ENCODE assay signal across 7 mouse cellular contexts in the genomic region with DNA sequence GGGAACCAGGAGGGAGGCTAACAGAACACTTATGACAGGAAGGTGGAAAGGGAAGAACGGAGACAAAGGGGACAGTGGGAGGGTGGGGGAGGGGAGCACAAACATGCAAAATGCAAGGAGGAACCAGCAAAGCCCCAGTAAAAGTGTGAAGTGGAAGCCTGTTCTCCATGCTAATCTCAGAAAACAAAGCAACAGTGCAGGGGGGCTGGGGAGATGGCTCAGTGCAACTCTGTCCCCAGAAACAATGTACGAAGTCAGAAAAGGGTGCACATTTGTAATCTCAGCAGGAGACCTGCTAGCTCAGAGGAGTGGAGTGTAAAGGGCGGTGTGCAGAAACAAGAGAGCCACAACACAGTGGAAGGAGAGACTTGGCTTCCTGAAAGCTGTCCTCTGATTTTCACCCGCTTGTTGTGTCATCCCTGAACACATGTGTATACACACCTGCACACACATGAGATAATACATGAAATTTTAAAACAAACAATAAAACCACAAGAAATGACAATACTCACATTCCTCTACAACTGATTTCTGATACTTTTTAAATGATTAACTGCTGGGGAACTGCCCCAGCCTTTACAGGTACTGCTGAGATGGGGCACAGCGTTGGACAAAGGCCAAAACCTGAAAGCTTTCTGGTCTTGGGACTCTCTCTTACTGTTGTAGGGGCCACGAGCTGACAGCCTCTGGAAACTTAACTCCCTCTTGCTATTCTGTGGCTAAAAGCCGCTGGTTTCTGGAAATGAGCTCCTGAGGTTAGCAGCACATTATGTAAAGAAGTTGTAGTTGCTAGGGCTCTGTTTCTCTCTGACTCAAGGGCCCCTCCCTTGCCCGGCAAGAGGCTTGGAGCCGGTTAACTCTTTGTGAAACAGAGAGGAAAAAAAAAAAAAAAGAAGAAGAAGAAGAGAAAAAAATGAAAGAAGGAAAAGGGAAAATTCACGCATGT. TPM values are rescaled to one million over a fixed set of nuclear protein-coding genes. Genes with fewer than 3 reads are reported as not detected.
A peak's percentile ranks its signal among the peaks of the same experiment; 100 is the strongest.
DNase-seq lines count a peak whose midpoint lies in the region; ATAC-seq and TF ChIP-seq lines count a peak whose summit lies in the region.

No protein-coding gene starts in this region.

- H3K4me2 ChIP-seq in hindbrain, postnatal 0 days (ENCODE audit: low read depth, low read length), result no peak overlapping the region
- H3K4me2 ChIP-seq in liver, embryonic 13.5 days, result peak overlapping the region; percentile 35
- peak overlapping the region; percentile 3; the same call in 1 of the 2 replicates for H3K4me2 ChIP-seq in stomach, postnatal 0 days (replicated peaks; ENCODE audit: low read depth)

- ATAC-seq in hindbrain, postnatal 0 days, result no peak
- ATAC-seq in liver, embryonic 13.5 days (ENCODE audit: low read depth), result no peak
- ATAC-seq in stomach, postnatal 0 days (ENCODE audit: low FRiP score, low TSS enrichment), result peak; percentile 48

- no peaks in the 10 kb centered on the region for H3K27me3 ChIP-seq in E14TG2a.4 (ENCODE audit: insufficient read depth, low read length)
- no peaks in the 10 kb centered on the region for H3K27me3 ChIP-seq in hindbrain, postnatal 0 days (ENCODE audit: insufficient read depth, low read length)
- no peaks in the 10 kb centered on the region for H3K27me3 ChIP-seq in liver, embryonic 13.5 days
- H3K27me3 ChIP-seq in stomach, postnatal 0 days (ENCODE audit: control insufficient read depth, insufficient read depth, low read length), result no peaks in the 10 kb centered on the region

- peaks cover 39% of the 10 kb centered on the region for H3K9me3 ChIP-seq in E14TG2a.4 (ENCODE audit: low read length)
- no peaks in the 10 kb centered on the region for H3K9me3 ChIP-seq in hindbrain, postnatal 0 days (ENCODE audit: low read length)
- H3K9me3 ChIP-seq in liver, embryonic 13.5 days (replicated peaks), result no peaks in the 10 kb centered on the region
- H3K9me3 ChIP-seq in stomach, postnatal 0 days (ENCODE audit: control insufficient read depth, low read length), result no peaks in the 10 kb centered on the region

- H3K4me3 ChIP-seq in E14TG2a.4 (replicated peaks; ENCODE audit: low read length), result peak overlapping the region; percentile 53
- no peak overlapping the region for H3K4me3 ChIP-seq in hindbrain, postnatal 0 days (ENCODE audit: low read length)
- H3K4me3 ChIP-seq in liver, embryonic 13.5 days (replicated peaks), result no peak overlapping the region
- H3K4me3 ChIP-seq in stomach, postnatal 0 days (ENCODE audit: low read depth, low read length), result no peak overlapping the region

- TF ChIP-seq EP300 in stomach, postnatal 0 days (optimal IDR thresholded peaks at IDR 0.05), result no peak

- no peak for TF ChIP-seq CTCF in E14TG2a.4 (conservative IDR thresholded peaks at IDR 0.05; ENCODE audit: low read length)
- TF ChIP-seq CTCF in hindbrain, postnatal 0 days (IDR thresholded peaks at IDR 0.05; ENCODE audit: low read depth), result no peak
- TF ChIP-seq CTCF in stomach, postnatal 0 days (IDR thresholded peaks at IDR 0.05; ENCODE audit: low read depth), result no peak

- no peak overlapping the region for H3K9ac ChIP-seq in hindbrain, postnatal 0 days (replicated peaks; ENCODE audit: low read length)
- peak overlapping the region; percentile 22; the same call in 1 of the 2 replicates for H3K9ac ChIP-seq in liver, embryonic 13.5 days
- H3K9ac ChIP-seq in stomach, postnatal 0 days (ENCODE audit: low read length), result no peak overlapping the region

- DNase-seq in R1 (ENCODE audit: low read depth, low spot score), result peak; percentile 93
- DNase-seq in hindbrain, postnatal 0 days (ENCODE audit: low spot score), result peak; percentile 11
- DNase-seq in liver, embryonic 13.5 days, result peak; percentile 50
- peak; percentile 31 for DNase-seq in stomach, postnatal 0 days (ENCODE audit: low spot score)
- no peak for DNase-seq in ovary, adult 18-20 months (ENCODE audit: low spot score)
- no peak for DNase-seq in layer of hippocampus, postnatal 36 days

- peaks cover 52% of the 10 kb centered on the region for H3K4me1 ChIP-seq in E14TG2a.4 (replicated peaks; ENCODE audit: low read depth, low read length)
- H3K4me1 ChIP-seq in hindbrain, postnatal 0 days (ENCODE audit: insufficient read depth, low read length), result no peaks in the 10 kb centered on the region; the same call in none of the 2 replicates
- peaks cover 66% of the 10 kb centered on the region for H3K4me1 ChIP-seq in liver, embryonic 13.5 days (replicated peaks)
- no peaks in the 10 kb centered on the region; the same call in 1 of the 2 replicates for H3K4me1 ChIP-seq in stomach, postnatal 0 days (replicated peaks; ENCODE audit: control insufficient read depth, insufficient read depth)

- peaks cover 4% of the 10 kb centered on the region; the same call in 1 of the 2 replicates for H3K36me3 ChIP-seq in E14TG2a.4 (ENCODE audit: insufficient read depth, low read length)
- no peaks in the 10 kb centered on the region for H3K36me3 ChIP-seq in hindbrain, postnatal 0 days (ENCODE audit: insufficient read depth, low read length)
- H3K36me3 ChIP-seq in liver, embryonic 13.5 days, result no peaks in the 10 kb centered on the region
- H3K36me3 ChIP-seq in stomach, postnatal 0 days (ENCODE audit: control insufficient read depth, insufficient read depth, low read length), result no peaks in the 10 kb centered on the region

- 8% methylated on average over 10 of the region's 10 CpGs for WGBS in hindbrain, postnatal 0 days
- WGBS in liver, embryonic 13.5 days (ENCODE audit: insufficient replicate concordance), result 16% methylated on average over 10 of the region's 10 CpGs
- 13% methylated on average over 10 of the region's 10 CpGs for WGBS in stomach, postnatal 0 days

- peak overlapping the region; percentile 15; the same call in 1 of the 2 replicates for H3K27ac ChIP-seq in hindbrain, postnatal 0 days
- peak overlapping the region; percentile 75 for H3K27ac ChIP-seq in liver, embryonic 13.5 days
- H3K27ac ChIP-seq in stomach, postnatal 0 days (replicated peaks), result no peak overlapping the region

RNA-seq across cellular contexts. Expression of gene March6, which starts 11.4 kb away (rescaled TPM):
- 154 and 169 TPM in 2 replicates for total RNA-seq in hindbrain, postnatal 0 days (2014; rRNA removed)
- polyA plus RNA-seq in hindbrain, postnatal 0 days (2015; fragmentation: Nextera tagmentation; extraction: Ambion mirVana), result 55.3 and 57.4 TPM in 2 replicates
- polyA plus RNA-seq in liver, embryonic 13.5 days (2015; fragmentation: Nextera tagmentation; extraction: Ambion mirVana), result 12.7 and 16.2 TPM in 2 replicates
- 12.6 and 12.9 TPM in 2 replicates for polyA plus RNA-seq in stomach, postnatal 0 days (2015; fragmentation: Nextera tagmentation; extraction: Ambion mirVana)
- total RNA-seq in layer of hippocampus, postnatal 36 days (2021), result 100 to 1,000 TPM; 183 to 187 TPM

RNA-seq across cellular contexts. Expression of gene Cmbl, which starts 22.9 kb away (rescaled TPM):
- 15.2 and 21.2 TPM in 2 replicates for total RNA-seq in hindbrain, postnatal 0 days (2014; rRNA removed)
- polyA plus RNA-seq in hindbrain, postnatal 0 days (2015; fragmentation: Nextera tagmentation; extraction: Ambion mirVana), result 22.7 and 24.9 TPM in 2 replicates
- 5.0 and 5.3 TPM in 2 replicates for polyA plus RNA-seq in liver, embryonic 13.5 days (2015; fragmentation: Nextera tagmentation; extraction: Ambion mirVana)
- polyA plus RNA-seq in stomach, postnatal 0 days (2015; fragmentation: Nextera tagmentation; extraction: Ambion mirVana), result 37.8 and 38.2 TPM in 2 replicates
- 10 to 100 TPM; 10.6 to 11.8 TPM for total RNA-seq in layer of hippocampus, postnatal 36 days (2021)

RNA-seq across cellular contexts. Expression of gene Cct5, which starts 59.3 kb away (rescaled TPM):
- total RNA-seq in hindbrain, postnatal 0 days (2014; rRNA removed), result 251 and 279 TPM in 2 replicates
- polyA plus RNA-seq in hindbrain, postnatal 0 days (2015; fragmentation: Nextera tagmentation; extraction: Ambion mirVana), result 416 and 423 TPM in 2 replicates
- 409 and 450 TPM in 2 replicates for polyA plus RNA-seq in liver, embryonic 13.5 days (2015; fragmentation: Nextera tagmentation; extraction: Ambion mirVana)
- polyA plus RNA-seq in stomach, postnatal 0 days (2015; fragmentation: Nextera tagmentation; extraction: Ambion mirVana), result 247 and 248 TPM in 2 replicates
- 100 to 1,000 TPM; 246 to 254 TPM for total RNA-seq in layer of hippocampus, postnatal 36 days (2021)

RNA-seq across cellular contexts. Expression of gene Fam173b, which starts 59.4 kb away (rescaled TPM):
- total RNA-seq in hindbrain, postnatal 0 days (2014; rRNA removed), result 7.4 and 12.5 TPM in 2 replicates
- 8.2 and 8.9 TPM in 2 replicates for polyA plus RNA-seq in hindbrain, postnatal 0 days (2015; fragmentation: Nextera tagmentation; extraction: Ambion mirVana)
- polyA plus RNA-seq in liver, embryonic 13.5 days (2015; fragmentation: Nextera tagmentation; extraction: Ambion mirVana), result 9.3 and 10.3 TPM in 2 replicates
- 9.9 and 10.4 TPM in 2 replicates for polyA plus RNA-seq in stomach, postnatal 0 days (2015; fragmentation: Nextera tagmentation; extraction: Ambion mirVana)
- total RNA-seq in layer of hippocampus, postnatal 36 days (2021), result 10 to 100 TPM; 12.3 to 13.2 TPM

Comparison
In these comparisons a context has a peak if more than half of its experiments do, and no peak if none do; other contexts are left out.
1. DNase-seq: peak in R1 (single experiment), hindbrain, postnatal 0 days (single experiment), liver, embryonic 13.5 days (single experiment) and stomach, postnatal 0 days (single experiment); none in ovary, adult 18-20 months (single experiment) and layer of hippocampus, postnatal 36 days (0 of 2).